Mouse (Mus musculus) megakaryocyte, adult 5-6 weeks (primary cell): ENCODE measurements around the gene Sned1. TPM values are rescaled to one million over a fixed set of nuclear protein-coding genes. Genes with fewer than 3 reads are reported as not detected.
"Not testable (repeated sequence)": the region's sequence is repeated elsewhere in the genome, so short reads cannot be mapped to it uniquely, and the experiment has no call there.

Experiments used
- ATAC-seq: 2 replicates; pipeline ENCODE4 v1.8.0; 2016; ENCODE audit warnings: mild to moderate bottlenecking, inconsistent platforms; ENCODE audit not compliant: poor library complexity, severe bottlenecking
- total RNA-seq, 2 experiments: library from RNA; stranded (forward) in 1 of 2; stranded (reverse) in 1 of 2; fragments of 153-499, 151-499 nt in 1 of 2; fragments of 221-1000, 200-1000 nt in 1 of 2; gene quantifications; 2 replicates each; pipeline versions ENCODE4 v1.2.3 to v1.2.4; 2015 to 2017

Gene Sned1
- total RNA-seq, 2 experiments from 2014 or later: 0.49 to 1.3 TPM

GRCm38 (mm10) chr1:93227976-93228365 lies 7.7 kb upstream of the Sned1 start:
- ATAC-seq: no peak

DNA sequence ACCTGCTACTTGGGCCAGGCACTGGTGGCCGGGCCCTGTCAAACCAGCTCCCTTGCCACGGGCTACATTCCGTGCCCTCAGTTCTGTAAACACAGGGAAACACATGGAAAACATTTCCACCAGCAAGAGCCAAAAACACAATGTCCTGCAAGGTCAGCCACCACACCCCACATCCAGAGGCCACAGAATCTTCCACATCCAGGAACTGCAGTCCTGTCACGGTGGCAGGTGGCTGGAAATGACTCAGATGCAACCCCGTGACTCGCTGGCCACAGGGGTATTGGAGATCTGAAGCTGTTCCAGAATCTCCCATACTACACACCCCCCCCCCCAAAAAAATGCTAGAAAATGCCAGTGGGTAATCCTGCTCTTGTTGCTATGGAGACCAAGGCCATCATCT lies 6.4 kb upstream of the Sned1 start:
- no peak for ATAC-seq

DNA sequence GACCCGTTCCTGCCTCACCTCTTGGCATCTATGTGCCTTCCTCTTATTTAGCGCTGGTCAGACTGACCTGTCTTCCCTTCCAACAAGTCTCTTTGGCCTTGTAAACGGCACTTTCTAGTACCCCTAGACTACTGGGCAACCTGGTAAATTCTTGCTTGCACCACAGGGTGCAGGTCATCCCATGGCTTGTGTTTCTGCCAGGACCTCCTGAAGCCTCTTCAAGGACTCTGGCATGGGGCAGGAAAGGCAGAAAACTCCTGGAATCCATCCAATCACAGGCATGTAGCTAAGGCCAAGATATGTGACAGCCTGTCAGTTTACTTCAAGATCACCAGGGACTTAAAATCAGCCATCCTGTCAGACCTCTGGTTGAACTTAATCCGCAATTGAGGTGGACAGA lies 6.0 kb upstream of the Sned1 start:
- no peak for ATAC-seq

- ATAC-seq: 0 out of 2 replicates have a peak, but pooled peaks have one; percentile 7
Observed at GRCm38 (mm10) chr1:93236545-93236924, 894 bp downstream of the Sned1 start.

DNA sequence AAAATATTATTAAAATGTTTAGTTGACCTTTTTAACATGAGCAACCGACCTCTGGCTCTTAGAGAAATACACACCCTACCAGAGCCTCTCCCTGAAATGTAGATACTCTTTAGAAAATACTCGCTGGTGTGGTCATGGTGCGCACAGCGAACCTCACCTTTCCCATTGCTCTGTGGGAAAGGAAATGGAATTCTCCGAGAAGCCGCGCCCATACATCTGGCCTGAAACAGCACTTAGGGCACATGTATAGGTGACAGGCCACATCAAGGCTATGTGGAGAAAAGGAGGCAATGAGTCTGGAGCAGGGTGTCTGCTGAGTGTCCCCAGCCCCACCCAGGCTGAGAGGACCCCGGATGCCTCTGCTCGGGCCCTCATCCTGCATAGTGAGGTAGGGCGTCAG lies 2.0 kb downstream of the Sned1 start:
- no peak for ATAC-seq

DNA sequence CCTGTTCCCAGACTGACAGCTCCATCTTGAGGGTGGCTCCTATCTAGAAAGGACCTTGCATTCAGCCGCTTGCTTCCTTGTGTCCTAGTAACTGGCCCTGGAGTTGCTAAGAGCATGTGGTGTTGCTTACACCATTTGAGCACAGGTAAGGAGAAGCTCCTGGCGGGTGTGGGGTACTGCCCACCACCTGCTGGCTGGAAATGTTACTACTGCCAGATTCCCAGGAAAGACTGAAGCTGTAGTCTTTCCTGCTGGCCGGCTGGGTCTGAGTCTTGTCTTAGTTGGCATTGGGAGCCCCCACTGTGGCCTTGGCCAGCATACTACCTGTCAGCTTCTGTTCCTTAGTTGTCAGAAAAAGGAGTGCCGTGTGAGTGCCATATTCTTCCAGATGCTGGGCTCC lies 2.6 kb downstream of the Sned1 start:
- no peak for ATAC-seq

DNA sequence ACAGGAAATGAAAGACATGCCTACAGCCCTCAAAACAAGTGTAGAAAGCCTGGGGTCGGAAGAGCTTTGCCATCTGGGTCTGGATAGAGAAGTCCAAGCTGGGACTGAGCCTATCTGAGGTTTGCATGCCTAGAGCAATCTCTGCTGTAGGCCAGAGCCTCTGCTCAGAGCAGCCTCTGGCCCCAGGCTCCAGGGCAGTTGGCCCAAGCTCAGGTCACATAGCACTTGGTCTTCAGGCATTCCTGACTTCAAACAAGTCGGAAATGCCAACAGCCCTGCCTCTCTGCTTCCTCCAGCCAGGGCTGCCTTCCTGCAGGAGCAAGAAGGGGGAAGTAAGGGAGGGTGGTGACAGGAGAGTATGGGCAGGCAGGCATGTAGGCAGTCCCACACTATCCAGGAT lies 10.3 kb downstream of the Sned1 start:
- ATAC-seq: no peak; the same call in 1 of the 2 replicates

- no peak for ATAC-seq
Observed at GRCm38 (mm10) chr1:93252586-93252985, 16.9 kb downstream of the Sned1 start.

DNA sequence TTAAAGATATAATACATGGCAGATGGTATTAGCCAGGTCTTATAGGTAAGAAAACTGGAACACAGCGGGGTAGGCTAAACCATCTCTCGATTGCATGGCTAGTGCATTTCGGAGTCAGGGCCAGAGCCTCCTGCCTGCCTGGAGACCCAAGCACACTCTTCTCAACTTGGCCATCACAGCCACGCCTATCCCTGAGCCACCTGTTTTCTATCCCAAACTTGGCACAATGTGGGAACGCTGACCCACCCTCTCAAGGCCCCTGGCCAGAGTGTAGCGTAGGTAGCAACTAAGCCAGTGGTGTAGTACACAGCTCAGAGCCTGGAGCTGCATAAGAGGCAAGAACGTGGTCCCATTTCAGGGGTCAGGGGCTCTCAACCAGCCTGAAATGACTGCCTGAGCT lies 20.1 kb downstream of the Sned1 start:
- no peak for ATAC-seq

GRCm38 (mm10) chr1:93257560-93257959 lies 21.9 kb downstream of the Sned1 start:
- no peak for ATAC-seq

DNA sequence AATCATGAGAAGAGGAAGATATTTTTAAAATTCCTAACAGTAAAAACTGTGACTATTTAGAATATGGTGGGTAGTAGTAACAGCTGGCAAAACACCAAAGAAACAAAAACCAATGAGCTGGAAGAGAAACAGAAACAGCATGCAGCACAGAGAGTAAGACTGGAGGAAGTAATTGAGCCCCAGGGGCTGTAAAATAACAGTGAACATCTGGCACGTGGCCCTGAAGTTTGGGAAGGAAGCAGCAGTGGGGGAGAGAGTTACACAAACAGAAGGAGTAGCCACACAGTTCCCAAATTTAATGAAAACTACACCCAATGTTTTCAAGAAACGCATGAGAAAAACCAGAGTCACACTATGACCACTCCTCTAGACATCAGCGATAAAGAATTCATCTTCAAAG lies 31.6 kb downstream of the Sned1 start:
- ATAC-seq: no peak

DNA sequence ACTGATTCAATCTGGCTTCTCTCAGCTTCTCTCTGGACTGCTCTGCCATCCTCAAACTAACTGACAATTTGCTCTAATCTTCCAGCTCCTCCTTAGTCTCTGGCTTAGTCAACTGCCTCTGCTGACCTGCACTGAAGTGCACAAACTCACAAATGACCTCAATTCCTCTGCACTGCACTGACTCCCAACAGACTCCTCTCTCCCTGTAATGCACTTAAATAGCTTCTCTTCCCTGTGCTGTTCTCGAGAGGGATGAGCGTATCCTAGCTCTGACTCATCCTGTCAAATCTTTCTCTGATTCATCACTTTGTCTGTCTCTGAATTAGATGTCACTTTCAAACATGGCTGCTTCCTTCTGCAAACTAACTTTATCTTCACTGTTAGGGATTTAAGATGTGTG lies 32.6 kb downstream of the Sned1 start:
- no peak for ATAC-seq

- ATAC-seq: no peak
Observed at GRCm38 (mm10) chr1:93270516-93271240, 35.0 kb downstream of the Sned1 start.

DNA sequence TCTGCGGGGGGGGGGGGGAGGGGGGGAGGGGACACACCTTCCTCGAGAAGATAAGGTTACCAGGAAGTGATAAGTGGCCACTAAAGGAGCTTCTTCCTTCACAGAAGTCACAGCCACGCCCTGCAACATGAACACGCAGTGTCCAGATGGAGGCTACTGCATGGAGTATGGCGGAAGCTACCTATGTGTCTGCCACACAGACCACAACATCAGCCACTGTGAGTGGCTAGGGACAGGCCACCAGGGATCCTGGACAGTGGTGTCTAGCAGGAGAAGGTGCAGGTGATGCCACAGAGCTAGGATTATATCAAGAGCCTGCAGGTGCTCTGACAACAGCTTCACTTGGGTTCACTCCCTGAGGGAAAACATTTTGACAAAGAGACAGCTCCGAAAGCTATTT lies 36.1 kb downstream of the Sned1 start:
- ATAC-seq: no peak

DNA sequence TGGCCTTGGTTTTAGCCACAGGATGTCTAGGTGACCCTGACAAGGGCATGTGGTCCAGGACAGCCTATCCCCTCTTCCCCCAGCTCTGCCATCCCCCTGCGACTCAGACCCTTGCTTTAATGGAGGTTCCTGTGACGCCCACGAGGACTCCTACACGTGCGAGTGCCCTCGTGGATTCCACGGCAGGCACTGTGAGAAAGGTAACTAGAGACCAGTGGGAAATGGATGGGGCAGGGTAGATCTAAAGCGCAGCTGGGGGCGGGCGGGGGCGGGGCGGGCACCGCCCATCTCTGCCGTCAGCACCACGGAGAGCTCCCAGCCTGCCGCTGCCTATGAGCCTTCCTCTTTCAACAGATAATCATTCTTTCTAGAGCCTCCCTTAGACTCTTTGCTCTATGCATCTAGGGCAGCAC lies 36.8 kb downstream of the Sned1 start:
- peak; percentile 60 for ATAC-seq

DNA sequence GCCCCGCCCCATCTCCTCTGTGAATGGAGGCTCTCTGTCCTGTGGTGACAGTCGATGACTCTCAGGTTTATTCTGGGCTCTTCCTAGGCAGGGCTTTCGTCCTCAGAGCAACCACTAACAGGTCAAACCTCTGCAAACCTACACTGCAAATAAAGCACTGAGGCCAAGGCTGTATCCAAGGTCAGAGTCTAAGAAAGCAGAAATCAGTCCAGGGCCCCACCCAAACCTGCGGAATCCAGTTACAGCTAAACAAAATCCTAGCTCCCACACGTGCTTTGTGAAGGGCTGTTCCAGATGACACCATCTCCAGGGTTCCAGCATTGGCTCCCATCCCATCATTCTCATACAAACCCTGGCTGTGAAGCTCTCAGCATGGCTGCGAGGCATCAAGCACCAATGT lies 39.9 kb downstream of the Sned1 start:
- no peak for ATAC-seq

- no peak for ATAC-seq
Observed at GRCm38 (mm10) chr1:93277041-93277440, 41.4 kb downstream of the Sned1 start.

- peak; percentile 78 for ATAC-seq
Observed at GRCm38 (mm10) chr1:93289678-93290214, 54.1 kb downstream of the Sned1 start.

DNA sequence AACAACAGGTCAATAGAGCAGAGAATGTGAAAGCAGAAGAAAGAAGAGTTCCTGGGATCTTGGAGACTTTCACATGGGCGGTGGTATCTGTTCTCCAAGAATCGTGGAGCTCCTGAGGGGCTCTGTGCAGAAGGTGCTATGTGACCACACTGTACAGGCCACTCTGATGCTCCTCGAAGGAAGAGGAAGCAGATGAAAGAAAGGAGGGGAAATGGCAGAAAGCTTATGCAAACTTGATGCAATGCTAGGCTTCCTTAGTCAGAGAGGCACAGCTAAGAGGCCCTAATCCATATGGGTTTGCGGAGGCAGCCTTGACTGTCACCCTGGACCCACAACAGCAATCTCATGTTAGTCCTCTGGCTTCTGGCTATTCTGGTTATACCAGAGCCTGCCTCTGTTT lies 55.3 kb downstream of the Sned1 start:
- peak; percentile 75 for ATAC-seq

GRCm38 (mm10) chr1:93291591-93291990 lies 56.0 kb downstream of the Sned1 start:
- ATAC-seq: no peak

- no peak for ATAC-seq
Observed at GRCm38 (mm10) chr1:93292006-93292405, 56.4 kb downstream of the Sned1 start.

DNA sequence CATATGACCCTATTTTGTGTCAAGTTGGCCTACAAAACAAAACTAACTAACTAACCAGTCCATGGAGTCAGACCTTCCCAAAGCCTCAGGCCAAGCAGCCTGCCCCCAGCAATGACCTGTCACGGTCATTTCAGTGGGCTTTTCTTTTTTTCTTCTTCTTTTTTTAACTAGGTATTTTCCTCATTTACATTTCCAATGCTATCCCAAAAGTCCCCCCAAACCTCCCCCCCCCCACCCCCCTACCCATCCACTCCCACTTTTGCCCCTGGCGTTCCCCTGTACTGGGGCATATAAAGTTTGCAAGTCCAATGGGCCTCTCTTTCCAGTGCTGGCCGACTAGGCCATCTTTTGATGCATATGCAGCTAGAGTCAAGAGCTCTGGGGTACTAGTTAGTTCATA lies 58.9 kb downstream of the Sned1 start:
- ATAC-seq: not testable (repeated sequence)

- no peak for ATAC-seq
Observed at GRCm38 (mm10) chr1:93299791-93300190, 64.2 kb downstream of the Sned1 start.
